Mouse (Mus musculus): ENCODE measurements around the gene Nefh. TPM values are rescaled to one million over a fixed set of nuclear protein-coding genes. Genes with fewer than 3 reads are reported as not detected.

The Nefh gene
- polyA plus RNA-seq, 1 experiment from 2014 or later: 0.43 TPM

DNA sequence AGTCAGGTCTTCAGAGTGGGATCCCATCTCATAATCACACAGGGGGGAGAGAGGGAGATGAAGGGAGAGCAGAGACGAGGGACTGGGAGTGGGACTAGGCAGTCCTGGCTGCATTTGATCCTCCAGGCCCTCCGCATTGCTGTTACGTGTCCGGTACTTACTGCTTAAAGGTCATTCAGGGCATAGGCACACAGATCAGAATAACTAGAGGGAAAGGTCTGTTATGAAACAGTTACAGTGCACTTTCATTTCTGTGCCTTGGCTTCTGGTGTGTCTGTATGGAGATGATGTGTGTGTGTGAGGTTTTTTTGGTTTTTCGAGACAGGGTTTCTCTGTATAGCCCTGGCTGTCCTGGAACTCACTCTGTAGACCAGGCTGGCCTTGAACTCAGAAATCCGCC lies 41.6 kb downstream of the Nefh start:
- no peak overlapping the region for H3K4me2 ChIP-seq
- ATAC-seq (replicated peaks; ENCODE audit: insufficient number of reproducible peaks, low FRiP score, low TSS enrichment): no peak
- H3K4me3 ChIP-seq (ENCODE audit: low read depth, low read length): no peak overlapping the region
- no peaks in the 10 kb centered on the region for H3K4me1 ChIP-seq (ENCODE audit: control insufficient read depth, insufficient read depth, low read length)
- H3K27ac ChIP-seq (ENCODE audit: low read depth, low read length): no peak overlapping the region
- H3K27me3 ChIP-seq (ENCODE audit: control insufficient read depth, insufficient read depth, low read length): no peaks in the 10 kb centered on the region
- no peak overlapping the region for H3K9ac ChIP-seq (ENCODE audit: low read depth, low read length)
- H3K36me3 ChIP-seq (ENCODE audit: control insufficient read depth, insufficient read depth, low read length): peaks cover 17% of the 10 kb centered on the region
- H3K9me3 ChIP-seq (replicated peaks; ENCODE audit: control insufficient read depth, low read length): no peaks in the 10 kb centered on the region
- 89% methylated on average over 6 of the region's 6 CpGs for WGBS (ENCODE audit: insufficient replicate concordance)

DNA sequence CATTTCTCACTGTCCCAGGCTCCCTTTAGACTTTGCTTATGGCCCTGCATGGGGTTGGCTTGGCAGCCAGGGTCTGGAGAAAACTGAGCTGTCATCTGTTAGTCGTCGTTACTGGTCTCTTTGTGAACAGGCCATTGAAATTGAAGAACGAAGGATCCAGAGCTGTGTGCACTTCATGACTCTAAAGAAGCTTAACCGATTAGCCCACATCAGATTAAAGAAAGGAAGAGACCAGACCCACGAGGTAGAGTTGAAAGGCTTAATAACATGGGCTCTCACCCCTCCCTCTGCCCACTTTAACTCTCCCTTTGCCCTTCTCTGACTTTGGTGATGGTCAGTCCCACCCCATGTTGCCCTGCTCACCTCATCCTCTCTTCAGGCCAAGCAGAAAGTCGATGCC lies 45.9 kb downstream of the Nefh start:
- Histone ChIP-seq H3K27ac (ENCODE audit: low read depth, low read length) (no peak overlapping the region), H3K9me3 (replicated peaks; ENCODE audit: control insufficient read depth, low read length) (no peaks in the 10 kb centered on the region), H3K36me3 (ENCODE audit: control insufficient read depth, insufficient read depth, low read length) (peaks cover 16% of the 10 kb centered on the region; the same call in 1 of the 2 replicates), H3K27me3 (ENCODE audit: control insufficient read depth, insufficient read depth, low read length) (no peaks in the 10 kb centered on the region), H3K4me2 (no peak overlapping the region), H3K9ac (ENCODE audit: low read depth, low read length) (no peak overlapping the region), H3K4me3 (ENCODE audit: low read depth, low read length) (no peak overlapping the region), H3K4me1 (ENCODE audit: control insufficient read depth, insufficient read depth, low read length) (no peaks in the 10 kb centered on the region)
- WGBS (ENCODE audit: insufficient replicate concordance): 90% methylated on average over 6 of the region's 6 CpGs
- no peak for ATAC-seq (replicated peaks; ENCODE audit: insufficient number of reproducible peaks, low FRiP score, low TSS enrichment)

DNA sequence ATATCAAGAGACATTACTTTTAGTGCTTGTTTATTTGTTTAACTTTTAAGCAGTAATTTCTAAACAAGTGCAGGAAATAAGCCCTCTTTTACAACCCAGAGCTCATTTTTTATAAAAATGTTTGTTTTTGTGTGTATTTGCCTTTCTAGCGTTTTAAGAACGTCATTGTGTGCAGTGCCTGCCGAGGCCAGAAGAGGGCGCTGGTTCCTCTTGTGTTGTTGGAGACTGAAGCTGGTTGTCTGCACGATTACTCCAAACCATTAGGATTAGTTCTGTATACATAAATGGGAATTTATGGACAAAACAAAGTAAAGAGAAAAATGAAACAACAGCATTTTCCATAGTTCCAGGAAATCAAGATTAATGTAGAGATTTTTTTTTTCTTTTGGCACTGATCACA lies 47.4 kb downstream of the Nefh start:
- H3K4me1 ChIP-seq (ENCODE audit: control insufficient read depth, insufficient read depth, low read length): peaks cover 4% of the 10 kb centered on the region
- no peak overlapping the region for H3K4me3 ChIP-seq (ENCODE audit: low read depth, low read length)
- no peak for ATAC-seq (replicated peaks; ENCODE audit: insufficient number of reproducible peaks, low FRiP score, low TSS enrichment)
- 68% methylated on average over 5 of the region's 5 CpGs for WGBS (ENCODE audit: insufficient replicate concordance)
- H3K9me3 ChIP-seq (replicated peaks; ENCODE audit: control insufficient read depth, low read length): no peaks in the 10 kb centered on the region
- H3K4me2 ChIP-seq: no peak overlapping the region
- peaks cover 16% of the 10 kb centered on the region; the same call in 1 of the 2 replicates for H3K36me3 ChIP-seq (ENCODE audit: control insufficient read depth, insufficient read depth, low read length)
- no peak overlapping the region for H3K27ac ChIP-seq (ENCODE audit: low read depth, low read length)
- no peaks in the 10 kb centered on the region for H3K27me3 ChIP-seq (ENCODE audit: control insufficient read depth, insufficient read depth, low read length)
- no peak overlapping the region for H3K9ac ChIP-seq (ENCODE audit: low read depth, low read length)

DNA sequence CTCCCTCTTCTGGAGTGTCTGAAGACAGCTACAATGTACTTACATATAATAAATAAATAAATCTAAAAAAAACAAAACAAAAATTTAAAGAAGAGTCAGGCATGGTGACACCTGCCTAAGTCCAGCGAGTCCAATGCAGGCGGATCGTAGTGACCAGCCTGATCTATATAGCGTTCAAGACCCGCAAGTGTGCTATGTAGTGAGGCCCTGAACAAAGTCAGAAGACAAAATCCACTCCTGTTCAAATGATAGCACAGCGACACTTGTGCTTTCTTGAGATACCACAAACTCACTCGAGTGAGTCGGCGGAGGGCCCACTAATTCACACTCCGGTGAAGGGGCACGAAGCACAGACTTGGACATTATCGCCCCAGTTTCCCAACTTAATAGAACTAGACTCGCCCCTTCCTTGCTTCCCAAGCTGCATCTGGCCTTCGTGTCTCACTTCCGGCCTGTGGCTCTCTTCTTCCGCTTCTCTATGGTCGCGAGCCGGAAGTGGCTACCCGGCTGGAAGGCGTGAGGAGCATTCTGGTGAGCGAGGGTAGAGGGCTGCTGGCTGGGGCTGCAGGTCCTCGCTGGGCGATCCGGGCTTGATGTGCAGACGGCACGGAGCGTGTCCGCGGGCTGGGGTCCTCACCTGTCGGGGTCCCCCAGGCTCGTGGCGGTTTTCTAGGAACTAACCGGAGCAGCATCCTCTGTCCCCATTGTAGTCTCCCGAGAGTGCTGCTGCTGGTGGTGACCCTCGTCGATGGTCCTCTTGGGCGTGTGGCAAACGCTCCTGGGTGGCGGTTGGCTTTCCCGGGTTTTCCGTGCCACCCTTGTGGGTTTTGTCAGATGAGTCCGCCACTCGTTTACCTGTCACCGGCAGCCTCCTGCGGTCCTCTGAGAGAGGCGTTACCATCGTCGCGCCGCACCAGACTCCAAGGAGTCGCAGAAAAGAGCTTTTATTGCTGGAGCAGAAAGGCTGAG lies 52.7 kb downstream of the Nefh start, which contains the start of gene Thoc5:
Thoc5 (plus strand) TSS at position 473 of the 969 bp plus-strand sequence.
- 3% methylated on average over 52 of the region's 52 CpGs for WGBS (ENCODE audit: insufficient replicate concordance)
- H3K27ac ChIP-seq (ENCODE audit: low read depth, low read length): peak within 1 kb of the TSS; percentile 46
- no peaks in the 10 kb centered on the region for H3K27me3 ChIP-seq (ENCODE audit: control insufficient read depth, insufficient read depth, low read length)

More for the DNA sequence above, 52.7 kb downstream of the Nefh start, which contains the start of gene Thoc5:
- Histone ChIP-seq H3K4me3 (ENCODE audit: low read depth, low read length) (peak within 1 kb of the TSS; percentile 71), H3K9ac (ENCODE audit: low read depth, low read length) (peak within 1 kb of the TSS; percentile 87), H3K4me2 (peak within 1 kb of the TSS; percentile 91), H3K4me1 (ENCODE audit: control insufficient read depth, insufficient read depth, low read length) (peaks cover 4% of the 10 kb centered on the region), H3K36me3 (ENCODE audit: control insufficient read depth, insufficient read depth, low read length) (peaks cover 8% of the 10 kb centered on the region; the same call in 1 of the 2 replicates), H3K9me3 (replicated peaks; ENCODE audit: control insufficient read depth, low read length) (no peaks in the 10 kb centered on the region)
- ATAC-seq (replicated peaks; ENCODE audit: insufficient number of reproducible peaks, low FRiP score, low TSS enrichment): peak; percentile 73

Small RNA genes lying within 50 kb of the gene (microRNA-seq; reads per million reads assigned to microRNA genes)
- gene Mir6918 (ENCODE audit: borderline number of aligned reads): not detected

Other genes starting within 250 kb of the Nefh start
- gene Uqcr10, start 243.7 kb downstream of the Nefh start, polyA plus RNA-seq (2014; fragmentation: Nextera tagmentation; extraction: Ambion mirVana): 1,482 and 1,490 TPM in 2 replicates
- 50.1 and 55.8 TPM in 2 replicates for gene Zmat5, start 243.4 kb downstream of the Nefh start, polyA plus RNA-seq (2014; fragmentation: Nextera tagmentation; extraction: Ambion mirVana)
- gene Cabp7, start 201.3 kb downstream of the Nefh start, polyA plus RNA-seq (2014; fragmentation: Nextera tagmentation; extraction: Ambion mirVana): 0.10 and 0.14 TPM in 2 replicates
- gene Nf2, start 98.5 kb downstream of the Nefh start, polyA plus RNA-seq (2014; fragmentation: Nextera tagmentation; extraction: Ambion mirVana): 32.7 and 38.7 TPM in 2 replicates
- gene Nipsnap1, start 74.1 kb downstream of the Nefh start, polyA plus RNA-seq (2014; fragmentation: Nextera tagmentation; extraction: Ambion mirVana): 34.7 and 36.5 TPM in 2 replicates
- gene Thoc5, start 52.7 kb downstream of the Nefh start, polyA plus RNA-seq (2014; fragmentation: Nextera tagmentation; extraction: Ambion mirVana): 28.1 and 30.2 TPM in 2 replicates
- 47.6 and 57.9 TPM in 2 replicates for gene Ap1b1, start 38.8 kb upstream of the Nefh start, polyA plus RNA-seq (2014; fragmentation: Nextera tagmentation; extraction: Ambion mirVana)
- 0.92 and 1.1 TPM in 2 replicates for gene Rasl10a, start 110.1 kb upstream of the Nefh start, polyA plus RNA-seq (2014; fragmentation: Nextera tagmentation; extraction: Ambion mirVana)
- 23.2 and 26.3 TPM in 2 replicates for gene Gas2l1, start 117.3 kb upstream of the Nefh start, polyA plus RNA-seq (2014; fragmentation: Nextera tagmentation; extraction: Ambion mirVana)
- gene Rhbdd3, start 150.9 kb upstream of the Nefh start, polyA plus RNA-seq (2014; fragmentation: Nextera tagmentation; extraction: Ambion mirVana): 23.5 and 25.7 TPM in 2 replicates
- gene Ewsr1, start 151.2 kb upstream of the Nefh start, polyA plus RNA-seq (2014; fragmentation: Nextera tagmentation; extraction: Ambion mirVana): 255 and 322 TPM in 2 replicates
- 6.8 and 8.6 TPM in 2 replicates for gene Emid1, start 204.2 kb upstream of the Nefh start, polyA plus RNA-seq (2014; fragmentation: Nextera tagmentation; extraction: Ambion mirVana)